Comparison of ENCODE assay signal across 8 mouse cellular contexts in the genomic region with DNA sequence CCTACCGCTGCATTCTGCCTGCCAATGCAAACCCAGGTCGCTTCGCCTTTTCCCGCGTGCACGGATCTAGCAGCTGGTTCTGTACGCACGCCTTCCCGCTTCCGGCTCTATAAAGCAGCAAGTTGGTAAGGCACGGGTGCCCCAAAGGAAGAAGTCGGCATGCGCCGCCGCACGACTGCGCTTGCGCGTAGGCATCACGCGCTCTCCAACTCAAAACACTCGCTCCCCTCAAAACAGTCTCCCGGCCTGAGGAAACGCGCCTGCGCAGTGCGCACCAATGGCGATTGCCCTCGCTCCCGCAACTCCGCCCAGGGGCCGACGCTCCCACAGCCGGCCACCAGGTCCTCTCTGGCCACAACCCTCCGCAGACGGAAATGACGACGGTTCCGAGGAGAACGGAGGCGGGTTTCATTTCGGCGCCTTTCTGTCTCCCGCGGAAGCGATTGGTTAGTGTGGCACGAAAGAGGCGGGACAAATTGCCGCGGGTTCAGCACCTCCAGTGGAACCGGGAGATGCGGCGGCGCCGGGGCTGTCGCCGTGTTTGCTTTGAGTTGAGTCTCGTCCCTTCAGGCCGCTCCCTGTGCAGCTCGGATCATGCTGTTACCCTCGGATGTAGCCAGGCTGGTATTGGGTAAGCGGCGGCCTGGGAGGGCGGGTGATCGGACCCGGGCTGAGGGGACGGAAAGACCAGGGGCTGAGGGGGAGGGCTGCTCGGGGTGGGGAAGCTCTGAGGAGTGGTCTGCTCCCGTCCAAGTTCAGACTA. TPM values are rescaled to one million over a fixed set of nuclear protein-coding genes. Genes with fewer than 3 reads are reported as not detected.
A peak's percentile ranks its signal among the peaks of the same experiment; 100 is the strongest.
DNase-seq lines count a peak whose midpoint lies in the region; ATAC-seq lines count a peak whose summit lies in the region.

TSS of gene Atm (minus strand) at position 183 of the 763 bp plus-strand sequence.
TSS of gene Npat (plus strand) at position 490 of the 763 bp plus-strand sequence.

- ATAC-seq in megakaryocyte progenitor cell, adult 5-6 weeks (replicated peaks; ENCODE audit: poor library complexity) = peak; percentile 93

- DNase-seq in adipocyte (ENCODE audit: low spot score) = peak; percentile 99
- peak; percentile 100 for DNase-seq in embryo, embryonic 10 days (ENCODE audit: low spot score)
- peak; percentile 99 for DNase-seq in gastrocnemius, postnatal 10 days
- DNase-seq in induced T-regulatory cell, adult 2 months (ENCODE audit: low read depth) = peak; percentile 100
- DNase-seq in left cerebral cortex, adult 9 months (ENCODE audit: low spot score in 2 of 2) = peak; percentile 99
- DNase-seq in right cerebral cortex, postnatal 14 days = peak; percentile 100
- peak; percentile 97 to 99 for DNase-seq in urinary bladder, postnatal 36 days (ENCODE audit: low spot score in 2 of 2)

RNA-seq across cellular contexts. Expression of gene Atm, which starts in this region (rescaled TPM):
- total RNA-seq in gastrocnemius, postnatal 10 days (2021) = 1 to 10 TPM; 8.9 to 9.3 TPM
- 32.2 and 42.4 TPM in 2 replicates for total RNA-seq in megakaryocyte progenitor cell, adult 5-6 weeks (2015)
- 33.6 and 54.9 TPM in 2 replicates for total RNA-seq in megakaryocyte progenitor cell, adult 5-6 weeks (2017)

RNA-seq across cellular contexts. Expression of gene Npat, which starts in this region (rescaled TPM):
- 1 to 10 TPM; 6.4 to 8.0 TPM for total RNA-seq in gastrocnemius, postnatal 10 days (2021)
- total RNA-seq in megakaryocyte progenitor cell, adult 5-6 weeks (2015) = 35.7 and 36.8 TPM in 2 replicates
- total RNA-seq in megakaryocyte progenitor cell, adult 5-6 weeks (2017) = 19.7 and 24.9 TPM in 2 replicates

Comparison
In these comparisons a context has a peak if more than half of its experiments do, and no peak if none do; other contexts are left out.
1. Peak in every context shown above with its lines: DNase-seq and ATAC-seq.